Mouse (Mus musculus) ovary, adult 2 months (tissue): ENCODE measurements around the gene Irf2. TPM values are rescaled to one million over a fixed set of nuclear protein-coding genes. Genes with fewer than 3 reads are reported as not detected.

Experiments used
- polyA plus RNA-seq: library from polyadenylated mRNA; depleted of rRNA; stranded (reverse); fragments of >200 nt; gene quantifications from 2 replicates; pipeline ENCODE4 v1.2.3, GENCODE M21; 2012; rRNA removed

Gene Irf2
- polyA plus RNA-seq = 6.4 and 7.6 TPM in 2 replicates

GRCm38 (mm10) chr8:46739003-46739949, at the start of gene Irf2:
TSS of gene Irf2 (plus strand) at chr8:46739732.

Other genes starting within 250 kb of the Irf2 start
- gene Cenpu, start 187.7 kb upstream of the Irf2 start, polyA plus RNA-seq = 3.5 and 5.6 TPM in 2 replicates
- 0.76 and 0.98 TPM in 2 replicates for gene Primpol, start 122.5 kb upstream of the Irf2 start, polyA plus RNA-seq
- 3.5 and 5.1 TPM in 2 replicates for gene Casp3, start 122.4 kb upstream of the Irf2 start, polyA plus RNA-seq
- 13.1 and 24.6 TPM in 2 replicates for gene Enpp6, start 247.2 kb downstream of the Irf2 start, polyA plus RNA-seq